Mouse (Mus musculus) bone marrow macrophage, adult 2 months (primary cell): ENCODE results near the gene Eif4b. TPM values are rescaled to one million over a fixed set of nuclear protein-coding genes. Genes with fewer than 3 reads are reported as not detected.
"Not testable (repeated sequence)": the region's sequence is repeated elsewhere in the genome, so short reads cannot be mapped to it uniquely, and the experiment has no call there.

Experiments
- H3K27ac ChIP-seq: 2 replicates; pipeline ENCODE4 v1.5.1; 2012; ENCODE audit warnings: low read depth, low read length; ENCODE audit not compliant: insufficient read depth
- H3K4me1 ChIP-seq: 2 replicates; pipeline ENCODE4 v1.6.1; 2012; ENCODE audit warnings: low read length; ENCODE audit not compliant: control insufficient read depth, insufficient read depth
- H3K4me3 ChIP-seq: 2 replicates; pipeline ENCODE4 v1.5.1; 2012; ENCODE audit warnings: mild to moderate bottlenecking, low read length, moderate library complexity; ENCODE audit not compliant: insufficient read depth
- CTCF ChIP-seq: IDR thresholded peaks from 2 replicates; pipeline ENCODE4 v1.5.1; 2012; ENCODE audit warnings: low read depth, mild to moderate bottlenecking, low read length, moderate library complexity
- POLR2A ChIP-seq: IDR thresholded peaks from 2 replicates; pipeline ENCODE4 v1.6.1; 2012; ENCODE audit warnings: mild to moderate bottlenecking, low read depth, low read length, borderline replicate concordance
- polyA plus RNA-seq: library from polyadenylated mRNA; stranded (reverse); fragments of >200 nt; gene quantifications from 2 replicates; pipeline ENCODE4 v1.2.4, GENCODE M21; 2012; ENCODE audit not compliant: missing spikeins, insufficient read depth, insufficient read length

The Eif4b gene
- polyA plus RNA-seq, 1 experiment = 222 TPM

- Histone ChIP-seq H3K4me3 (no peak overlapping the region), H3K4me1 (peaks cover 25% of the 10 kb centered on the region), H3K27ac (no peak overlapping the region)
- no peak for TF ChIP-seq POLR2A
- no peak for TF ChIP-seq CTCF
Measured at GRCm38 (mm10) chr15:102077111-102077677, 3.6 kb downstream of the Eif4b start.

GRCm38 (mm10) chr15:102079221-102079620, 5.6 kb downstream of the Eif4b start:
- H3K27ac ChIP-seq = no peak overlapping the region
- TF ChIP-seq CTCF (no peak), POLR2A (no peak)
- peaks cover 25% of the 10 kb centered on the region for H3K4me1 ChIP-seq
- no peak overlapping the region for H3K4me3 ChIP-seq

- H3K4me1 ChIP-seq = peaks cover 25% of the 10 kb centered on the region
- H3K4me3 ChIP-seq, H3K27ac ChIP-seq: not testable (repeated sequence)
Measured at GRCm38 (mm10) chr15:102079924-102080323, 6.4 kb downstream of the Eif4b start.

- Histone ChIP-seq H3K27ac (no peak overlapping the region), H3K4me1 (peaks cover 25% of the 10 kb centered on the region), H3K4me3 (no peak overlapping the region)
- TF ChIP-seq POLR2A (no peak), CTCF (no peak)
Measured at GRCm38 (mm10) chr15:102080429-102080828, 6.9 kb downstream of the Eif4b start.

- TF ChIP-seq POLR2A (no peak), CTCF (no peak)
- no peak overlapping the region for H3K4me3 ChIP-seq
- H3K27ac ChIP-seq = no peak overlapping the region
- H3K4me1 ChIP-seq = peaks cover 22% of the 10 kb centered on the region
Measured at GRCm38 (mm10) chr15:102082148-102082547, 8.6 kb downstream of the Eif4b start.

- Histone ChIP-seq H3K27ac (no peak overlapping the region), H3K4me3 (no peak overlapping the region), H3K4me1 (peaks cover 18% of the 10 kb centered on the region)
- TF ChIP-seq CTCF (no peak), POLR2A (no peak)
Measured at GRCm38 (mm10) chr15:102083028-102083427, 9.5 kb downstream of the Eif4b start.

GRCm38 (mm10) chr15:102089914-102090585, 16.5 kb downstream of the Eif4b start:
- peaks cover 19% of the 10 kb centered on the region for H3K4me1 ChIP-seq
- no peak overlapping the region for H3K4me3 ChIP-seq
- H3K27ac ChIP-seq = no peak overlapping the region
- TF ChIP-seq CTCF (no peak), POLR2A (no peak)

GRCm38 (mm10) chr15:102091063-102091679, 17.6 kb downstream of the Eif4b start:
- peaks cover 24% of the 10 kb centered on the region for H3K4me1 ChIP-seq
- 0 out of 2 replicates have a peak overlapping the region, but pooled peaks have one; percentile 7 for H3K27ac ChIP-seq
- TF ChIP-seq POLR2A (no peak), CTCF (no peak)
- H3K4me3 ChIP-seq = no peak overlapping the region

GRCm38 (mm10) chr15:102091688-102092087, 18.1 kb downstream of the Eif4b start:
- no peak overlapping the region for H3K27ac ChIP-seq
- H3K4me3 ChIP-seq = no peak overlapping the region
- peaks cover 25% of the 10 kb centered on the region for H3K4me1 ChIP-seq
- TF ChIP-seq POLR2A (no peak), CTCF (no peak)

- peaks cover 27% of the 10 kb centered on the region for H3K4me1 ChIP-seq
- TF ChIP-seq CTCF (no peak), POLR2A (no peak)
- H3K27ac ChIP-seq = no peak overlapping the region
- H3K4me3 ChIP-seq = no peak overlapping the region
Measured at GRCm38 (mm10) chr15:102092222-102092621, 18.6 kb downstream of the Eif4b start.

GRCm38 (mm10) chr15:102094157-102094556, 20.6 kb downstream of the Eif4b start:
- peaks cover 31% of the 10 kb centered on the region for H3K4me1 ChIP-seq
- no peak overlapping the region for H3K27ac ChIP-seq
- TF ChIP-seq CTCF (no peak), POLR2A (no peak)
- H3K4me3 ChIP-seq = no peak overlapping the region
